Comparison of ENCODE assay signal across 8 mouse cellular contexts in the genomic region with DNA sequence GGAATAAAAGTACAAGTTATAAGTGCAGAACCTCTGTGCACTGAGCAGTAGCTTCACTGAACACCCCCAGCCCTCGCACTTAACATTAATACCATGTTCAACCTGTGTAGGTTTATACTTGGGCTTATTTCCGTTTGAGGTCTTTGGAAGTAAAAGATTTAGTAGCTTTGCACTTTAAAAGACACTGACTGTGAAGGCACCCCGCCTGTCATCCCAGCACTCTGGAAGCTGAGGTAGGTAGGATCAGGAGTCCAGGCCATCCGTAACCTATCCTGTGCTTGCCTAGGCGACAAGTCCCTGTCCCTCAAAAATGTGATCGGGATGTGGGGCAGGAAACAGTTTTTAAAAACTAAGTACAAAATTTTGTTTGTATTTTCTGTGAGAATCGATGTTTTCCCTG. TPM values are rescaled to one million over a fixed set of nuclear protein-coding genes. Genes with fewer than 3 reads are reported as not detected.
DNase-seq lines count a peak whose midpoint lies in the region; ATAC-seq and TF ChIP-seq lines count a peak whose summit lies in the region.

No protein-coding gene starts in this region.

- peak overlapping the region; percentile 84 for H3K4me2 ChIP-seq in heart, embryonic 16.5 days (ENCODE audit: low read depth, low read length)
- peak overlapping the region; percentile 88 for H3K4me2 ChIP-seq in liver, postnatal 0 days (ENCODE audit: low read depth, low read length)

- intact Hi-C loops in heart, adult 2 months (cut with DNase I) = no loop called here

- peak overlapping the region; percentile 43 for H3K9ac ChIP-seq in heart, adult 2 months (ENCODE audit: low read depth, low read length)
- H3K9ac ChIP-seq in heart, embryonic 16.5 days (ENCODE audit: low read length) = peak overlapping the region; percentile 100
- peak overlapping the region; percentile 98 for H3K9ac ChIP-seq in liver, postnatal 0 days (replicated peaks)

- TF ChIP-seq EP300 in heart, adult 2 months (IDR thresholded peaks at IDR 0.05; ENCODE audit: insufficient read depth, low read depth, low read length) = no peak
- no peak for TF ChIP-seq EP300 in liver, postnatal 0 days (IDR thresholded peaks at IDR 0.05; ENCODE audit: low read depth)

- peak overlapping the region; percentile 97 for H3K4me3 ChIP-seq in heart, adult 2 months
- peak overlapping the region; percentile 97 for H3K4me3 ChIP-seq in E14TG2a.4 (replicated peaks; ENCODE audit: low read length)
- H3K4me3 ChIP-seq in heart, embryonic 16.5 days (ENCODE audit: low read length) = peak overlapping the region; percentile 100
- H3K4me3 ChIP-seq in liver, postnatal 0 days (ENCODE audit: low read depth, low read length) = peak overlapping the region; percentile 100

- peaks cover 7% of the 10 kb centered on the region for H3K4me1 ChIP-seq in heart, adult 2 months (ENCODE audit: control insufficient read depth, insufficient read depth, low read length)
- peaks cover 53% of the 10 kb centered on the region for H3K4me1 ChIP-seq in E14TG2a.4 (replicated peaks; ENCODE audit: low read depth, low read length)
- peaks cover 16% of the 10 kb centered on the region for H3K4me1 ChIP-seq in heart, embryonic 16.5 days (ENCODE audit: control insufficient read depth, insufficient read depth, low read length)
- H3K4me1 ChIP-seq in liver, postnatal 0 days (ENCODE audit: insufficient read depth) = peaks cover 23% of the 10 kb centered on the region

- H3K27me3 ChIP-seq in heart, adult 2 months (ENCODE audit: control insufficient read depth, insufficient read depth, low read length) = no peaks in the 10 kb centered on the region
- H3K27me3 ChIP-seq in E14TG2a.4 (ENCODE audit: insufficient read depth, low read length) = no peaks in the 10 kb centered on the region
- H3K27me3 ChIP-seq in heart, embryonic 16.5 days (ENCODE audit: control insufficient read depth, insufficient read depth, low read length) = no peaks in the 10 kb centered on the region
- H3K27me3 ChIP-seq in liver, postnatal 0 days (ENCODE audit: insufficient read depth, low read length) = no peaks in the 10 kb centered on the region

- H3K9me3 ChIP-seq in E14TG2a.4 (ENCODE audit: low read length) = no peaks in the 10 kb centered on the region
- no peaks in the 10 kb centered on the region for H3K9me3 ChIP-seq in heart, embryonic 16.5 days (replicated peaks; ENCODE audit: control insufficient read depth, low read length)
- H3K9me3 ChIP-seq in liver, postnatal 0 days (ENCODE audit: low read length) = no peaks in the 10 kb centered on the region

- WGBS in heart, adult 2 months = 21% methylated on average over 7 of the region's 7 CpGs
- WGBS in heart, embryonic 16.5 days = 42% methylated on average over 7 of the region's 7 CpGs
- WGBS in liver, postnatal 0 days (ENCODE audit: insufficient replicate concordance) = 49% methylated on average over 7 of the region's 7 CpGs

- no peaks in the 10 kb centered on the region; the same call in none of the 2 replicates for H3K79me2 ChIP-seq in heart, adult 2 months (replicated peaks; ENCODE audit: control insufficient read depth, insufficient read depth, low read length)

- peaks cover 26% of the 10 kb centered on the region for H3K36me3 ChIP-seq in heart, adult 2 months (ENCODE audit: control insufficient read depth, insufficient read depth, low read length)
- peaks cover 43% of the 10 kb centered on the region for H3K36me3 ChIP-seq in E14TG2a.4 (ENCODE audit: insufficient read depth, low read length)
- peaks cover 6% of the 10 kb centered on the region; the same call in 1 of the 2 replicates for H3K36me3 ChIP-seq in heart, embryonic 16.5 days (ENCODE audit: control insufficient read depth, insufficient read depth)
- H3K36me3 ChIP-seq in liver, postnatal 0 days (replicated peaks; ENCODE audit: insufficient read depth, low read length) = peaks cover 13% of the 10 kb centered on the region

- DNase-seq in heart, adult 2 months = no peak
- DNase-seq in heart, postnatal 4 days = no peak
- DNase-seq in liver, postnatal 0 days = no peak
- no peak for DNase-seq in frontal cortex, postnatal 14 days (ENCODE audit: low spot score in 2 of 2)
- no peak for DNase-seq in layer of hippocampus, postnatal 14 days (ENCODE audit: low spot score in 2 of 2)
- no peak for DNase-seq in cerebellum, postnatal 25 days

- no peak for TF ChIP-seq CTCF in heart, adult 2 months (IDR thresholded peaks at IDR 0.05)
- no peak for TF ChIP-seq CTCF in E14TG2a.4 (conservative IDR thresholded peaks at IDR 0.05; ENCODE audit: low read length)
- no peak for TF ChIP-seq CTCF in liver, postnatal 0 days (IDR thresholded peaks at IDR 0.05; ENCODE audit: low read depth)

- H3K27ac ChIP-seq in heart, adult 2 months = peak overlapping the region; percentile 99; the same call in 1 of the 2 replicates
- peak overlapping the region; percentile 99; the same call in 1 of the 2 replicates for H3K27ac ChIP-seq in heart, embryonic 16.5 days (ENCODE audit: low read length)
- H3K27ac ChIP-seq in liver, postnatal 0 days (ENCODE audit: low read depth) = peak overlapping the region; percentile 100; the same call in 1 of the 2 replicates

- TF ChIP-seq POLR2A in heart, adult 2 months (IDR thresholded peaks at IDR 0.05; ENCODE audit: insufficient read depth, low read depth, low read length) = no peak

- no peak for ATAC-seq in heart, embryonic 16.5 days (replicated peaks; ENCODE audit: extremely low read depth, insufficient read depth, low FRiP score)
- no peak for ATAC-seq in liver, postnatal 0 days

RNA-seq across cellular contexts. Expression of a gene that starts 1.4 kb away (rescaled TPM):
- 10 to 100 TPM; 48.5 to 55.5 TPM for total RNA-seq in heart, adult 2 months (2021)
- polyA plus RNA-seq in heart, adult 2 months (2012; rRNA removed) = 10.9 and 20.3 TPM in 2 replicates
- total RNA-seq in heart, postnatal 4 days (2021) = 10 to 100 TPM; 68.0 to 68.2 TPM
- 60.7 and 70.1 TPM in 2 replicates for polyA plus RNA-seq in heart, embryonic 16.5 days (2015; fragmentation: Nextera tagmentation; extraction: Ambion mirVana)
- polyA plus RNA-seq in liver, postnatal 0 days (2015; fragmentation: Nextera tagmentation; extraction: Ambion mirVana) = 32.6 and 35.2 TPM in 2 replicates
- 100 to 1,000 TPM; 115 to 128 TPM for total RNA-seq in layer of hippocampus, postnatal 14 days (2021)

RNA-seq across cellular contexts. Expression of a gene that starts 17.3 kb away (rescaled TPM):
- under 1 TPM; 0.10 to 0.16 TPM for total RNA-seq in heart, adult 2 months (2021)
- 0.10 and 0.12 TPM in 2 replicates for polyA plus RNA-seq in heart, adult 2 months (2012; rRNA removed)
- total RNA-seq in heart, postnatal 4 days (2021) = under 1 TPM; 0.26 to 0.38 TPM
- 0.41 and 0.47 TPM in 2 replicates for polyA plus RNA-seq in heart, embryonic 16.5 days (2015; fragmentation: Nextera tagmentation; extraction: Ambion mirVana)
- polyA plus RNA-seq in liver, postnatal 0 days (2015; fragmentation: Nextera tagmentation; extraction: Ambion mirVana) = 0.09 and 0.11 TPM in 2 replicates
- under 1 TPM; 0.41 to 0.78 TPM for total RNA-seq in layer of hippocampus, postnatal 14 days (2021)

RNA-seq across cellular contexts. Expression of a gene that starts 58.8 kb away (rescaled TPM):
- total RNA-seq in heart, adult 2 months (2021) = not detected
- polyA plus RNA-seq in heart, adult 2 months (2012; rRNA removed) = not detected in 2 replicates
- total RNA-seq in heart, postnatal 4 days (2021) = not detected
- polyA plus RNA-seq in heart, embryonic 16.5 days (2015; fragmentation: Nextera tagmentation; extraction: Ambion mirVana) = 0.07 and 0.14 TPM in 2 replicates
- not detected in 2 replicates for polyA plus RNA-seq in liver, postnatal 0 days (2015; fragmentation: Nextera tagmentation; extraction: Ambion mirVana)
- not detected for total RNA-seq in layer of hippocampus, postnatal 14 days (2021)

Comparison
In these comparisons a context has a peak if more than half of its experiments do, and no peak if none do; other contexts are left out.
1. H3K9ac ChIP-seq: peak in every context shown above with its lines; median percentile 100 in heart, embryonic 16.5 days; 98 in liver, postnatal 0 days; 43 in heart, adult 2 months.